Mouse (Mus musculus): ENCODE results near the gene Sf3a2. TPM values are rescaled to one million over a fixed set of nuclear protein-coding genes. Genes with fewer than 3 reads are reported as not detected.
A peak's percentile ranks its signal among the peaks of the same experiment; 100 is the strongest.

The Sf3a2 gene
- polyA plus RNA-seq, 2 experiments, result 80.6 to 102 TPM

- peaks cover 21% of the 10 kb centered on the region for H3K27me3 ChIP-seq (ENCODE audit: control insufficient read depth, insufficient read depth, low read length)
- H3K27ac ChIP-seq (replicated peaks; ENCODE audit: low read depth, low read length), result no peak within 1 kb of the TSS
- H3K4me3 ChIP-seq (replicated peaks; ENCODE audit: low read length), result no peak within 1 kb of the TSS
- no peak for DNase-seq (ENCODE audit: low spot score)
- 68% methylated on average over 6 of the region's 6 CpGs for WGBS
- no peak for TF ChIP-seq POLR2A (IDR thresholded peaks at IDR 0.05; ENCODE audit: borderline replicate concordance, extremely low read depth, insufficient read depth, insufficient read length)
- ATAC-seq (ENCODE audit: low FRiP score, low read depth), result no peak
- H3K9ac ChIP-seq (ENCODE audit: low read depth, low read length, severe bottlenecking), result no peak within 1 kb of the TSS
- H3K4me2 ChIP-seq (replicated peaks; ENCODE audit: low read depth, low read length, severe bottlenecking), result no peak within 1 kb of the TSS
- H3K36me3 ChIP-seq (ENCODE audit: control insufficient read depth, insufficient read depth, low read length), result peaks cover 52% of the 10 kb centered on the region
- H3K9me3 ChIP-seq (ENCODE audit: control insufficient read depth, low read length), result no peaks in the 10 kb centered on the region
- H3K4me1 ChIP-seq (ENCODE audit: control insufficient read depth, insufficient read depth, low read length), result peaks cover 30% of the 10 kb centered on the region
These were observed 6.9 kb downstream of the Sf3a2 start, which contains the start of gene Amh for GRCm38 (mm10) chr10:80804916-80805315. Gene Amh, plus strand, starts transcription at chr10:80805243.

GRCm38 (mm10) chr10:80805322-80805721 is 7.3 kb downstream of the Sf3a2 start:
- H3K27me3 ChIP-seq (ENCODE audit: control insufficient read depth, insufficient read depth, low read length), result peaks cover 25% of the 10 kb centered on the region
- no peaks in the 10 kb centered on the region for H3K9me3 ChIP-seq (ENCODE audit: control insufficient read depth, low read length)
- no peak overlapping the region for H3K9ac ChIP-seq (ENCODE audit: low read depth, low read length, severe bottlenecking)
- WGBS, result 76% methylated on average over 5 of the region's 5 CpGs
- no peak overlapping the region for H3K4me3 ChIP-seq (replicated peaks; ENCODE audit: low read length)
- no peak for TF ChIP-seq POLR2A (IDR thresholded peaks at IDR 0.05; ENCODE audit: borderline replicate concordance, extremely low read depth, insufficient read depth, insufficient read length)
- peaks cover 50% of the 10 kb centered on the region for H3K36me3 ChIP-seq (ENCODE audit: control insufficient read depth, insufficient read depth, low read length)
- DNase-seq (ENCODE audit: low spot score), result no peak
- no peak for ATAC-seq (ENCODE audit: low FRiP score, low read depth)
- peaks cover 34% of the 10 kb centered on the region for H3K4me1 ChIP-seq (ENCODE audit: control insufficient read depth, insufficient read depth, low read length)
- no peak overlapping the region for H3K27ac ChIP-seq (replicated peaks; ENCODE audit: low read depth, low read length)
- no peak overlapping the region for H3K4me2 ChIP-seq (replicated peaks; ENCODE audit: low read depth, low read length, severe bottlenecking)

- Histone ChIP-seq H3K9me3 (ENCODE audit: control insufficient read depth, low read length) (no peaks in the 10 kb centered on the region), H3K4me2 (replicated peaks; ENCODE audit: low read depth, low read length, severe bottlenecking) (no peak overlapping the region), H3K4me1 (ENCODE audit: control insufficient read depth, insufficient read depth, low read length) (peaks cover 34% of the 10 kb centered on the region), H3K9ac (ENCODE audit: low read depth, low read length, severe bottlenecking) (no peak overlapping the region), H3K4me3 (replicated peaks; ENCODE audit: low read length) (no peak overlapping the region), H3K36me3 (ENCODE audit: control insufficient read depth, insufficient read depth, low read length) (peaks cover 44% of the 10 kb centered on the region), H3K27ac (replicated peaks; ENCODE audit: low read depth, low read length) (no peak overlapping the region), H3K27me3 (ENCODE audit: control insufficient read depth, insufficient read depth, low read length) (peaks cover 29% of the 10 kb centered on the region)
- WGBS, result 27% methylated on average over 3 of the region's 3 CpGs
- no peak for TF ChIP-seq POLR2A (IDR thresholded peaks at IDR 0.05; ENCODE audit: borderline replicate concordance, extremely low read depth, insufficient read depth, insufficient read length)
- ATAC-seq (ENCODE audit: low FRiP score, low read depth) (peak; percentile 37; the same call in 1 of the 2 replicates), DNase-seq (ENCODE audit: low spot score) (peak; percentile 57)
These were observed 7.9 kb downstream of the Sf3a2 start for GRCm38 (mm10) chr10:80805925-80806324.

GRCm38 (mm10) chr10:80806341-80807056 is 8.5 kb downstream of the Sf3a2 start:
- WGBS, result 48% methylated on average over 33 of the region's 34 CpGs
- H3K4me3 ChIP-seq (replicated peaks; ENCODE audit: low read length), result peak overlapping the region; percentile 49
- no peaks in the 10 kb centered on the region for H3K9me3 ChIP-seq (ENCODE audit: control insufficient read depth, low read length)
- peaks cover 29% of the 10 kb centered on the region for H3K27me3 ChIP-seq (ENCODE audit: control insufficient read depth, insufficient read depth, low read length)
- no peak for ATAC-seq (ENCODE audit: low FRiP score, low read depth)
- peaks cover 38% of the 10 kb centered on the region for H3K36me3 ChIP-seq (ENCODE audit: control insufficient read depth, insufficient read depth, low read length)
- DNase-seq (ENCODE audit: low spot score), result no peak
- H3K9ac ChIP-seq (ENCODE audit: low read depth, low read length, severe bottlenecking), result peak overlapping the region; percentile 60
- H3K4me2 ChIP-seq (replicated peaks; ENCODE audit: low read depth, low read length, severe bottlenecking), result peak overlapping the region; percentile 95
- TF ChIP-seq POLR2A (IDR thresholded peaks at IDR 0.05; ENCODE audit: borderline replicate concordance, extremely low read depth, insufficient read depth, insufficient read length), result no peak
- peaks cover 34% of the 10 kb centered on the region for H3K4me1 ChIP-seq (ENCODE audit: control insufficient read depth, insufficient read depth, low read length)
- peak overlapping the region; percentile 63; the same call in 1 of the 2 replicates for H3K27ac ChIP-seq (replicated peaks; ENCODE audit: low read depth, low read length)

- H3K4me2 ChIP-seq (replicated peaks; ENCODE audit: low read depth, low read length, severe bottlenecking), result peak overlapping the region; percentile 95
- DNase-seq (ENCODE audit: low spot score) (peak; percentile 80), ATAC-seq (ENCODE audit: low FRiP score, low read depth) (peak; percentile 76)
- H3K4me3 ChIP-seq (replicated peaks; ENCODE audit: low read length), result peak overlapping the region; percentile 49
- no peaks in the 10 kb centered on the region for H3K9me3 ChIP-seq (ENCODE audit: control insufficient read depth, low read length)
- peak overlapping the region; percentile 63 for H3K27ac ChIP-seq (replicated peaks; ENCODE audit: low read depth, low read length)
- TF ChIP-seq POLR2A (IDR thresholded peaks at IDR 0.05; ENCODE audit: borderline replicate concordance, extremely low read depth, insufficient read depth, insufficient read length), result no peak
- under 1% methylated on average over 38 of the region's 58 CpGs for WGBS
- H3K9ac ChIP-seq (ENCODE audit: low read depth, low read length, severe bottlenecking), result peak overlapping the region; percentile 60
- peaks cover 32% of the 10 kb centered on the region for H3K36me3 ChIP-seq (ENCODE audit: control insufficient read depth, insufficient read depth, low read length)
- peaks cover 29% of the 10 kb centered on the region for H3K27me3 ChIP-seq (ENCODE audit: control insufficient read depth, insufficient read depth, low read length)
- peaks cover 34% of the 10 kb centered on the region for H3K4me1 ChIP-seq (ENCODE audit: control insufficient read depth, insufficient read depth, low read length)
These were observed 9.1 kb downstream of the Sf3a2 start for GRCm38 (mm10) chr10:80807057-80807627.
